Mouse (Mus musculus): ENCODE results near the gene Iqcc. TPM values are rescaled to one million over a fixed set of nuclear protein-coding genes. Genes with fewer than 3 reads are reported as not detected.

The Iqcc gene
- total RNA-seq, 1 experiment from 2014 or later, result 17.1 TPM

DNA sequence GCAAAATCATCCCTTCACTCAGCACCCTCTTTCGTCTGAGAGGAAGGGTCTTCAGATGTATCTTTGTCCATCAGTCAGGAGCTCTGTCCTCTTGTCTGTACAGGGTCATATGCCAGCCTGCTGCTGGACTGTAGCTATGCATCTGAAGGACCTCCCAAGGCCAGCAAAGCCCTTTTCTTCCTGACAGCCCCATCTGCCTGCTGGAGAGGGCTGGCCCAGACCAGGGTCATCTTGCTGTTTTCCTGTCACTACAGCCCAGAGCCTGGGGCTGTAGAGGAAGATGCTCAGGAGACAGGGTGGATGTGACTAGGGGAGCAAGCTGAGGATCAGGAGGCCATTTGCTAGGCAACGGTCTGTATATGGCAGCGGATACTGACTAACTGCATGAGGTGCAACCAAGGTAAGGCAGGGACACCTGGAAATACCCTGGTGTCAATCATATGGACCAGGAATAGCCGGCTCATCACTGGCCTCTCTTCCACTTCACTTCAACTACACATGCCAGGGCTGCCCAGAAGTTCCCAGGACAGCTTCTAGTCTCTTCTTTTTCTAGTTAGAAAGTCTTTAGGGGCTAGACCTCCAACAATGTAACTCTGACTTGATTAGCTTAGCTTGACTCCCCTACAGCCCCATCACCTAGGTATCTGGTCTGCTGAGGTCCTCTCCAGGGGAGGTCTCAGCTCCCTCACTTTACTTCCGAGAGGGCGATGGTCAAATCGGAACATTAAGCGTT lies 4.1 kb upstream of the Iqcc start:
- ATAC-seq (replicated peaks; ENCODE audit: low read depth, poor library complexity, severe bottlenecking), result no peak

DNA sequence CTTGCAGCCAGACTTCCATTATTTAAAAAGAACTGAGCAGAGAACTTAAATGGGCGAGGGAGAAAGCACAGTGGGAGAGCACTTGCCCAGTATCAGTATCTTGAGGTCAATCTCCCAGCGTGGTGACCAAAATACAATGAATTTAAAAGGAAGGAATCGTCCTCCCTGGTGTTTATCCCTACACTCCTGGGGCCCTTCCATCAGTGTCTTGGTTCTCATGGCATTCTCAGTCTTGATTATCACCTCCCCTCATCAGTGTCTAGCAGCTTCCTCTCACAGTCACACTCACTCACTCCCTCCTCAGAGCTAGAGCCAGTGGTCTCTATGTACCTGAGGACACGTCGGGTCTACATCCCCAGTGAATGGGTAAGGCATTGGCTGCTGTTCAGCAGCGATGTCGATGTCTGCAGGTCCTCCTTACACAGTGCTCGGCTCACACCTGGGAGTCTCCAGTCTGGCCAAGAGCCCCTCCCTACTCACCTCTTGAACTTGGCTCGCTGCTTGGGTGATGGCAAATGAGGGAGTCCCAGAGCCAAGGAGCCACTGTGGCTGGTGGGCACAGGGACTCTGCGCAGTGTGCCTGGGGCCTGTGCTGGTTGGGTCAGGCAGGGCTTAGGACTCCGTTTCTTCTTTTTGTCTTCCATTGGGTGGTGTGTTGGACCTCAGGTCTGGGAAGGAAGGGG lies 3.4 kb upstream of the Iqcc start:
- ATAC-seq (replicated peaks; ENCODE audit: low read depth, poor library complexity, severe bottlenecking), result no peak

DNA sequence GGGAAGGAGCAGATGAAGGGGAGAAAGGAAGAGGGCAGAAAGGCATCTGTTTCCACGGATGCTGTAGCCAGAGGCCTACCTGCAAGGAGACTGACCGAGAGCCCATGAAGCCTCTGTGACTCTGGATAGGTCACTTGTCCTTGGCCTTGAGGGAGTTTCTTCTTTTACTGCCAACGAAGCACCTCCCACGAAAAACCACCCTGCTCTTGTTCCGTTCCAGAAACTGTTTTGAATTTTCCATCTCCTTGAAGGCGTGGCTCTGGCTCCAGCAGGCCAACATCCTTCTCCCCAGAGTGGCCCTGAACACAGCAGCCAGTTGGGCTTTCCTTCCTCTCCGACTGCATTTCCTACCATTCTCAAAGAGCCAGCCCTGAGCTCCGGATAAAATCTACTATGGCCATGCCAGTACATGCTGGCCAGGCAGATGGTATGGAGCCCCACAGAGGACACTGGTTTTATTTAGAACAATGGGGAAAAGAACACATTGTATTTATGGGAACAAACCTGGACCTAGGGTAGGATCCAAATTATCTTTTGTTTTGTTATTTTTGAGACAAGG lies 2.5 kb upstream of the Iqcc start:
- no peak for ATAC-seq (replicated peaks; ENCODE audit: low read depth, poor library complexity, severe bottlenecking)

DNA sequence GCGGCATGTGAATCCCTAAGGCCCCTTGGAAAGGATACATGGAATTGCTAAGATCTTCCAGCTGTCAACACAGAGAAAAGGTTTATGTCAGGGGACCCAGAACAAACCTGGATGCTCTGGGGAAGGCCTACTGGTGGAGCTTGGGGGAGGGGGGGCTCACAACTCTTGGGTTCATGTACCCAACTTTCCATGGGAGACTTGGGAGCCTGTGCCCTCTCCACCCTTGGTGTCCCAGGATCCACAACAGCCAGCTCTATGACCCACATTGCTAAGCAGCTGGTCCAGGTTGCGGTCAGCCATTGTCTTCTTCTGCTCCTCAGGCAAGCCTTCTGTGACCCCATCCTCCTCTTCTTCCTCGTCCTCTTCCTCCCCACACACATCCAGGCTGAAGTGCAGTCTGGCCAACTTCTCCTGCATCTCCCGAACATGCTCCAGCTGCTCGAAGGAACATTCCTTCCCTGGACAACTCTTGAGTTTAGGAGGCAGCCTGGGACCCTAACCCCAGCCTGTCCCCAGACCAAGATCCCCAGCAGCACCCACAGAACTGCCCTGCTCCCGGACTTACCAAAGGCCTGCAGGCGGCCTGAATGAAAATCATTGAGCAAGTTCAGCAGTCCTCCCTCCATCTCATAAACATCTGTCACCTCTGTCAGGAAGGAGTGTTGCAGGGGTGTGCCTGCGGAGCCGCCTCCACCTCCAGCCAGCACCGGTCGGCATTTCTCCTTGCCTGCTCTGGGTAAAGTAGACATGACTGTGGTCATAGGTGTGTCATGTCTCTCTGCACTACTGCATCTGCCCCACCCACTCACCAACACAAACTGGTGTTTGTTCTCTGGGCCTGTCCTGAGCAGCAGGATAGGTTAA lies 1.8 kb upstream of the Iqcc start:
- ATAC-seq (replicated peaks; ENCODE audit: low read depth, poor library complexity, severe bottlenecking), result no peak

DNA sequence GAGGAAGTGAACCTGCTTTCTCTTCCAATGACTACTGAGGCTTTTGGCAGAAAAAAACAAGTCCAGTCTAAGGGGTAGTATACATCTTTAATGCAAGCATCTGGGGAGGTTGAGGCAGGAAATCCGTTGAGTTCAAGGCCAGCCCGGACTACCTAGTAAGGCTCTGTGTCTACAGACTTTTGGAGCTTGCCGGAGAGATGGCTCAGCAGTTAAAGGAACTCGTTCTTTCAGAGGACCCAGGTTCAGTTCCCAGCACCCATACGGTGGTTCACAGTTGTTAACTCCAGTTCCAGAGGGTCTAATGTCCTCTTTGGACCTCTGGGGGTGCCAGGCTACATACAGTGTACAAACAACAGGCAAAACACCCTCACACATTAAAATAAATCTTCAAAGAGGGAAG lies 868 bp downstream of the Iqcc start:
- no peak for ATAC-seq (replicated peaks; ENCODE audit: low read depth, poor library complexity, severe bottlenecking)

DNA sequence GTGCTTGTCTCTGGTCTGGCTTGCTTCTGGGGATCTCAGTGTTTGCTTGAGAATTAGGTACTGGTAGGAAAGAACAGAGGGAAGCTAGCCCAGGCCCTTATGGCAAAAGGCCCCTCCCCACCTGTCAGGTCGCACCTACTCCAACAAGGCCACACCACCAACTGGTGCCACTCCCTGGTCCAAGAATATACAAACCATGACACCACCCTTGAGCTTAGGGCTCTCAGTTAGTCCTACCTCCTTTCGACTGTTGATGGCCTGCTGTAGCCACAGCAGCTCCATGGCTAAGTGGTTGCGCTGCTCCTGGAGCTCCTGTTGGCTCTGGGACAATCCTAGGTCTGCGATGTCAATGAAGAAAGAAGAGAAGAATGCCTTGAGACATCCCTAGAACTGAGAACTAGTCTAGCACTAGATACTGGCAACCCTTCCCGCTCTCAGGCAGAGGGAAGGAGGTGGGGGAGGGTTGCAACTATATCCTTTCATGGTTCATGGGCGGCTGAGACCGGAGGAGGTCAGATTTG lies 1.7 kb downstream of the Iqcc start:
- no peak for ATAC-seq (replicated peaks; ENCODE audit: low read depth, poor library complexity, severe bottlenecking)

DNA sequence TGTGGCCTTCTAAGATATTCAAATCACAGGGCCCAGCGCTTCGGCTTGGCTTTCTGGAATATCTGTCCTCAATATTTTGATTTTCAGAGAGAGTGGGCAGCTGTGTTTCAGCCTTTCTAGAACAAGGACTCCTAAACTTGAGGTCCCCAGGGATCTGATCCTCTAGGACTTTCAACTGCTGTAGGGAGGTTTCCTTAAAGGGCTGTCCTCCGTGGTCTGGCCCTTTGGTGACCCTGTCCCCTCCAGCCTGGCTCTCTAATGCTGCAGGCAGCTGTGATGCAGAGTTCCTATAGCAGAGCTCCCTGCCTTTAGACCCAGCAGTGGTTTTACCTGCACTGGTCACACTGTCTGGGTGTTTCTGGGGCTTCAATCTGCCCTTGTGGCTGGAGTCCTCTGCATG lies 2.3 kb downstream of the Iqcc start:
- no peak for ATAC-seq (replicated peaks; ENCODE audit: low read depth, poor library complexity, severe bottlenecking)

DNA sequence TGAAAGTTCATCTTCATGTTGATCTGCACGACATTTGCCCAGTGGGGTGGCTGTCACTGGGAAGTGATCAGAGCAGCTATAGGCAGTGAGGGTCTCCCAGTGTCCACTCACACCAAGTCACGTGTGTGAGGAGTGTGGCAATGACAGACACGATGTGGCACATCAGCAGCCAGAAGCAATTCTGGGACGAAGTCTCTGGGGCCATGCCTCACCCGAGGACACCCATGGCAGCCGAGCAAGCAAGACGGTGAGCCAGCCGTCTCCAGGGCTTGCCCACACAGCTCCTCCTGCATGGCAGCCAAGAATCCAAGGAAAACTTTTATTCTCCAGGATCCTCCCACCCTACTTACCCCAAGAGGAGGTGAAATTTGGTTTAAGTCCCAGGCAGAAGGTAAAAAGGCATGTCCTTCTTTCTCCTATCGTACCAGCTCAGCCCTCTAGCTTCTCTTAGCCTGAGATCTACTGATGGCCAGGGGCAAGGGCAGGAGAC lies 3.1 kb downstream of the Iqcc start:
- no peak for ATAC-seq (replicated peaks; ENCODE audit: low read depth, poor library complexity, severe bottlenecking)

DNA sequence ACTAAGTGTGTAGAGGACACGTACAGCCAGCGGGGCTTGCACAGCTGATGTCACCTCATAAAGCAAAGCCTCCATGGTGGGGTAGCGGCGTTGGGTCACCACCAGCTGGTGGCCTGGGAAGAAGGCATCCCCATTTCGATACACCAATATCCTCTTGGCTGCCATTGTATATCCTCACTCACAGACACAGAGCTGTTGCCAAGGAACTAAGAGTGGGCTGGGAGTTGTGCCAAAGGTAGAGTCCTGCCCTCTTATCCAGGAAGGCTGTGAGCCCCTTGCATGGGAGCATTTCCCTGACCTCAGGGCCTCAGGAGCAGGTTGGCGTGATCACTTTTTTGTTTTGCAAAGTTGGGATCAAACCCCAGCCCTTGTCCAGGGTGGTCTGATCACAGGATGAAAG lies 4.8 kb downstream of the Iqcc start, which contains the start of gene Dcdc2b:
TSS of gene Dcdc2b (minus strand) at position 165 of the 400 bp plus-strand sequence.
- no peak for ATAC-seq (replicated peaks; ENCODE audit: low read depth, poor library complexity, severe bottlenecking)

DNA sequence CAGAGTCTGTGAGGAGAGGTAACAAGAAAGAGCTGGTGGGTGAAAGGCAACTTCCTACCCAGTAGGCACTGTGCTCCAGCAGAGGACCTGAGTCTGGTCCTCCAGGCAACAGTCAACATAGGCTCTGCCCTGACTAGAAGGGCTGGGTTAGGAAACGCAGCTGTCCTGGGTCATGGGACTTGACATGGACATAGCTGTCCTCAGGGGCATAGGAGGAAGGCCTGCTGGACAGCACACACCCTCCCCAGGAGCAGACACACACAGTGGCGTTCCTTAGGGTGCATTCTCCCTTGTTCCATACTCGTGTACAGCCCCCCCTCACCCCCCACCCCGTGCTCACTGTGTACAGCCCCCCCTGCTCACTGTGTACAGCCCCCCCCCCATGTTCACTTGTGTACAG lies 8.4 kb downstream of the Iqcc start:
- no peak for ATAC-seq (replicated peaks; ENCODE audit: low read depth, poor library complexity, severe bottlenecking)

DNA sequence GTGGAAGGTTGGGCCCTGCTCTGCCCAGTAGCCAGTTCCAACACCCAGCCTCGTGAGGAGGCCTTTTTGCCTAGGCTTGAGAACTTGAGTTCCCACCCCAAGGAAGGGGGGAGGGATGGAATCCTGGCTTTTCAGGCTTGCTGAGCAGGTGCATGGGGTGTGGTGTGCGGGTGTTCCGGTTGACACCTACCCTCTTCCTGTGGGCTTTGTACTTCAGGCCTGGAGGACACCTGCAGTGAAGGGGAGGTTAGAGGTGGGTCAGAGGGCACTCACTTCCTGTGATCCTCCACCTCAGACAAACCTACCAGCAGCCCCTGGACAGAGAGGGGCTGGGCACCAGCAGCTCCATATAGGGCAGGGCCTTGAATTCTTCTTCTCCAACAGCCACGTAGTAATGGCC lies 8.9 kb downstream of the Iqcc start:
- no peak for ATAC-seq (replicated peaks; ENCODE audit: low read depth, poor library complexity, severe bottlenecking)

DNA sequence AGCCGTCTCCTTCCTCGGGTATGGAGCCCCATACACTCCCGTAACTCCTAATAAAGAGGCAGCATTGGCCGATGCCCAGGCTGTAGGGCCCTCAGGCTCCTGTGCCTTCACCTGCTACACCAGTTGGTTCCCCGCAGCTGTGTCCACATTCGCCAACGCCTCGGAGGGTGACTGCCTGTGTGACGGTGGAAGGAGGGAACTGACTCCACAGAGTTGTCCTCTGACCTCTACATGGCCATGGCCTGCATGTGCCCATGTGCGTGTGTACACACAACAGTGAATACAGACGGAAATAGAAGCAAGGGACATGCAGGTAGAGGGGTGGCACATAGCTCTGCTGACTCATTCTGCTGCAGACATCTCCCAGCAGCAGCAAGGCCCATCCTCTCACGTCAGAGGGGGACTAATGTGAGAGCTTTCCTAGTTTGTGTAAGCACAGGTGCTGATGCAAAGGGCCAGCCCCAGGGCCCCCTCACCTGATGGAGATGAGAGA lies 9.7 kb downstream of the Iqcc start:
- ATAC-seq (replicated peaks; ENCODE audit: low read depth, poor library complexity, severe bottlenecking), result no peak

DNA sequence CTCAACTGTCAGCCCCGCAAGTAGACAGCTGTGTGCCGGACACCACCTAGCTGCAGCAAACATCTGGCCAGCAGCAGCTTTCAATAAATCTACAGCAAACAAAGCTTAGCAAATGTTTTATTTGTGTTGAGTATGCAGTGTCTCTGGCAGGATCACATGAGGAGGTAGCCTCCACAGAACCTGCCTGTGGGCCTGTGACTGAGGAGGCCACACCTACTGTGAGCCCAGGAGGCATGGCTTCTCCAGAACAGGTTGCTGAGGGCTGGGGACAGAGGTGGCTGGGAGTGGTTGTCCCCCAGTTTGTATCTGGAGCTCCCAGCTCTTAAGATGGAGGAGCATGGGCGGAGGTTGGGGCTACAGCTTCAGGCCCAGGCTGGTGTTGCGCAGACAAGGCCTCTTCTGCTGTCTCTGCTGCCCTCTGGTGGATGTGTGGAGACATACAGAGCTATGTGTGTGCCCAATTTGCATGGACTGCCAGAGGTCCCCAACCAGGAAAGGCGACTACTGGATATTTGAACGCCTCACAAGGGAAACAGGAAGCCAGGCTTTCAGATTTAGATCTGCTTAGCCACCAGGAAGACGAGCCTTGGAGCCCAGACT lies 10.4 kb downstream of the Iqcc start:
- ATAC-seq (replicated peaks; ENCODE audit: low read depth, poor library complexity, severe bottlenecking), result peak; percentile 96

DNA sequence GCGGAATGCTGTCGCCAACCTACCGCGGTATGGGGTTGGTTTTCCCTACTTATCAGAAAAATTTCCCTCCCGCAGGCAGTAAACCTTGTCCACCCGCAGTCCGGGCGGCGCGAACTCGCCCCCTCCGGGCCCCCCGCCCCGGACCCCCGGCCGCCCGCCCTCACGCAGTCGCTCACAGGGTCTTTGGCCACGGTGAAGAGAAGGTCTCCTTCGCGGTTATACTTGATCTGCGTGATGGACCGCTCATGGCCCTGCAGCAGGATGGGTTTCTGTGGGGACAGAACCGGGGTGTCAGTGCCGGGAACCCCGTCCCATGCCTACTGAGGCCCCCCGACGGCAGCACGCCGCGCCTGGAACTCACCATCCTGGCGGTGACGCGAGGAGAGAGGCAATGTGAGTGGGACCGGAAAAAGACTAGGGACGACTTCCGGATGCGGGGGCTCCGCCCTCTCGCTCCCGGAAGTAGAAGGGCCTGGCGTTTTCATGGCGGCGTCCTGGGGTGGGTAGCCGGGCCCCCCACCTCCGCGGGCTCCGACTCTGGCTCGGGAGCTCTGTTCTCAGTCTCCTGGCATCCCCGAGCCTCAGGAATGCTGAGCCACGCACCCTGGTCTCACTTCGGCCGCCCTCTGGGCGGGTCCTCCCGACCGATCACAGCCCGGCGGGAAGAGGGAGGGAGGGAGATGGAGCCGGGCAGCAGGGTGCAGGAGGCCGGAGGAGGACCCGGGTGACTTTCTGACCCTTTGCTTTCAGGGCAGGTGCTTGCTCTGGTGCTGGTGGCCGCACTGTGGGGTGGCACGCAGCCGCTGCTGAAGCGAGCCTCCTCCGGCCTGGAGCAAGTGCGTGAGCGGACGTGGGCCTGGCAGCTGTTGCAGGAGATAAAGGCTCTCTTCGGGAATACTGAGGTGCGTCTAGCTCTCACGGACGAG lies 18.4 kb downstream of the Iqcc start, which contains the start of the genes Eif3i and Tmem234:
TSS of gene Eif3i (minus strand) at position 416 of the 926 bp plus-strand sequence.
TSS of gene Tmem234 (plus strand) at position 436 of the 926 bp plus-strand sequence.
- peak; percentile 99 for ATAC-seq (replicated peaks; ENCODE audit: low read depth, poor library complexity, severe bottlenecking)

DNA sequence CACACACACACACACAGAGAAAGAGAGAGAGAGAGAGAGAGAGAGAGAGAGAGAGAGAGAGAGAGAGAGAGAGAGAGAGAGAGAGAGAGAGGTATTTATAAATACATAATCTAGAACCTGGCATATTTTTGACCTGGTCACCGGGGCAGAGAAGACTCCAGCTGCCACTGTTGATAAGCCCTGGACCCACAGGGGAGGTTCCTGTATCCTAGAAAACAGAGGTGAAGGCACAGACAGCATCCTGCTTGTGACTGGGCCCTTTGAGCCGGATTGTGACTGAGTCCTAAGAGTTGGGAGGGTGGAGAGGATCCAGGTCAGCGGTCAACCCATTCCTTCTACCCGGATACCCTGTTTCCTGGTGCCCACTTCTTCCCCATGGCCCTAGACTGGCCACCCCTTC lies 30.0 kb downstream of the Iqcc start:
- ATAC-seq (replicated peaks; ENCODE audit: low read depth, poor library complexity, severe bottlenecking), result no peak

DNA sequence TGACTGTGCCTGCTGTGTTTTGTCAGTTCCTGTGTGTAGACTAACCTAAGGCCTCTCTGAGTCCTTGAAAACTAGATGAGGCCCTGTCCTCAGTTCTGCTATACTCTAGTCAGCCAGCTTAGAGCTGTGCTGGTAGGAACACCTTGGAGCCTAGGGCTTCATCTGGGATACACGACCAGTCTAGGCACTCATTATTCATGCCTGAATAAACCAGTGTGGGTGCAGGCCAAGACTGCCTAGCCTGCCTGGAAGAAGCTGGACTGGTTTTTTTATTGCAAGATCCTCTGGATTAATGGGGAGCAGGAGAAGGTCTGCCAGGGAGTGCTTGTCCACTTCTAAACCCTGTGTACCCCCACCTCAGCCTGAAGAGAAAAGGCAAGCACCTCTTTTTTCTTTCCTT lies 32.0 kb downstream of the Iqcc start:
- no peak for ATAC-seq (replicated peaks; ENCODE audit: low read depth, poor library complexity, severe bottlenecking)

DNA sequence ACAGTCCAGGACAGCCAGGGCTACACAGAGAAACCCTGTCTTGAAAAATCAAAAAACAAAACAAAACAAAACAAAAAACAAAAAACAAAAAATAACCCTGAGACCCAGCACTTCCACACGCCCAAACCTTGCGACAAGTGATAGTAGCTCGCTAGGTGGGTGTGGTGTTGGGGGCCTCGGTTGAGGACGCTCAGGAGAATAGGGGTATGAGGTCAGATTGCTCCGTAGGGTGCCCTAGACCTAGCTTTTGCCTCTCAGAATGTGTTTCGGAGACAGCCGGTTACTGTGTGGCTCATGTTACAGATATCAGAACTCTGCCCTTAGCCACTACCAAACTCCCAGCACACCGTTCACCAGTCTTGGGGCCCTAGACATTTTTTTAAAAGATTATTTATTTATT lies 33.1 kb downstream of the Iqcc start:
- ATAC-seq (replicated peaks; ENCODE audit: low read depth, poor library complexity, severe bottlenecking), result no peak

DNA sequence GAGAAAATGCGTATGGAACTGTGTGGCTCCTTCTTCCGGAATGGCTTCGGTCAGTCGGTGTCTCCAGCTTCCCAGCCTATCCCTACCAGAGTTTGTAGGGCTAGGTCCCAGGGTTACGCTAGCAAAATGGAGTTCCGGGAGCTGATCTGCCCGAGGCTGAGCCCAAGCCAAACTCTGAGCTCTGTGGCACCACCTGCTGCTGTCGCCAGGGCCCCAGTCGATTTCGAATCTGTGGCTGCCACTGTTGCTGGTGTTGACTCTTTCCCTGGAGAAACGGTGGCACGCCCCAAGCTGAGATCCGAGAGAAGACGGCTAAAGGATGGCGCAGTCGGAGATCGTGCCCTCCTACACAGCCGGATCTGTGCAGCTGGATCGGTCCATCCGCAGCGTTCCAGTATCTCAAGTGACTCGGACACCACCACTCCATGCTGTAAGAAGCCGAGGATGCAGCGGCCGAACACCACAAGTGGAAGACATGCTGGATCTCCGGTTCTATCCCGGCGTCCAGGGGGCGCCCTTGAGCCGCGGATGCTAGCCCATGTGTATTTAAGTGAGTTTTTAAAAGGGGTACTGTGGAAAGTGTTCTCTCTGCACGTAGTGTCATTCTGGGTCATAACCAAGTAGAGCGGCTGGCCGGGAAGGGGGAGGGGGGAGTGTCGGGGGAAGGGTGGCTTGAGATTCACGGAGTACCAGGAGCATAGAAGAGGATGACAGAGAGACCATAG lies 33.9 kb downstream of the Iqcc start:
- peak; percentile 90 for ATAC-seq (replicated peaks; ENCODE audit: low read depth, poor library complexity, severe bottlenecking)
